Mouse (Mus musculus): Measurements from ENCODE around the gene Gm44502. TPM values are rescaled to one million over a fixed set of nuclear protein-coding genes. Genes with fewer than 3 reads are reported as not detected.
A peak's percentile ranks its signal among the peaks of the same experiment; 100 is the strongest.
"Not testable (repeated sequence)": the region's sequence is repeated elsewhere in the genome, so short reads cannot be mapped to it uniquely, and the experiment has no call there.

Gm44502 gene
- polyA plus RNA-seq, 1 experiment from 2014 or later = not detected

DNA sequence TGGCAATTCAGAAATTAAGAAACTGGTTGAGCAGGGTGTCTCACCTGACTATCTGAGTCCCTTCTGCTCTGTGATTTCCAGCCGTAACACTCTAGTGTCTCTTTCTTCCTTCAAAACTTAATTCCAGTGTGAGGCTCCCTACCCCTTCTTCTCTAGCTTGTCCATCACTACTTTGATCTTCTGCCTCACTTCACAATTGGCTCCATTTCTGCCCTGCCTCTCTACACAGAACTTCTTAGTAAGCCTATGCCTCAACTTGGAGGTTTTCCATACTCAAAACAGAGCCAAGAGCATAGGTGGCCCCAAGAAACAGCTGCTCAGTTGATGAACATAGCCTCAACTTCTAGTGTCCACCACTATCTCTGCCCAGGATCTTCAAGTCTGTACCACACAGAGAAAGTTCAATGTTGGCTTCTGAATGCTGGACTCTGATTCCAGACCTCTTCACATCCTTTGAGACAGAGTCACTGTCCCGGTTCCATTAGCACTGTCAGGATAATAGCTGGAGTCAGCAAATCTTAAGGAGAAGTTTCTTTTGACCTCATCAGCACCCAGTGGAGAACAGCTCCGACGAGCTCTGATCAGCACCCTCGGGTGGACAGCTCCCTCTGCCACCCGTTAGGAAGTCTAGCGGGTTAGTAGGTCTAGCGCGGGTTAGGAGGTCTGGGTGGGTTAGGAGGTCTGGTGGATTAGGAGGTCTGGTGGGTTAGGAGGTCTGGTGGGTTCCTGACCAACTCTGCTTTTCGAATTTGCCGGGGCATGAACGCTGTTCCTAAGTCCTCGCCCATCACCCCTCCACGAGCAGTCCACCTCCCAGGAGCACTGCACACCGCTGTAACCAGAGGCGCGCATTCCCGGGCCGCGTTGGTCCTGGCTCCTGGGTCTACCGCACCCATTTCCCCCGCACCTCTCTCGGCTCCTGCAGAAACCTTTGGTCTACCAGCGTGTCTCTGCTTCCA is 23.7 kb upstream of the Gm44502 start:
- 5% methylated on average over 24 of the region's 24 CpGs for WGBS
- H3K4me3 ChIP-seq = peak overlapping the region; percentile 73
- ATAC-seq (ENCODE audit: low read depth) = peak; percentile 87
- H3K27me3 ChIP-seq = peaks cover 16% of the 10 kb centered on the region; the same call in 1 of the 2 replicates
- H3K27ac ChIP-seq (replicated peaks) = peak overlapping the region; percentile 83
- peak overlapping the region; percentile 91 for H3K4me2 ChIP-seq
- peaks cover 32% of the 10 kb centered on the region for H3K4me1 ChIP-seq (replicated peaks)
- H3K9me3 ChIP-seq = no peaks in the 10 kb centered on the region
- peak overlapping the region; percentile 91 for H3K9ac ChIP-seq
- peaks cover 20% of the 10 kb centered on the region for H3K36me3 ChIP-seq

DNA sequence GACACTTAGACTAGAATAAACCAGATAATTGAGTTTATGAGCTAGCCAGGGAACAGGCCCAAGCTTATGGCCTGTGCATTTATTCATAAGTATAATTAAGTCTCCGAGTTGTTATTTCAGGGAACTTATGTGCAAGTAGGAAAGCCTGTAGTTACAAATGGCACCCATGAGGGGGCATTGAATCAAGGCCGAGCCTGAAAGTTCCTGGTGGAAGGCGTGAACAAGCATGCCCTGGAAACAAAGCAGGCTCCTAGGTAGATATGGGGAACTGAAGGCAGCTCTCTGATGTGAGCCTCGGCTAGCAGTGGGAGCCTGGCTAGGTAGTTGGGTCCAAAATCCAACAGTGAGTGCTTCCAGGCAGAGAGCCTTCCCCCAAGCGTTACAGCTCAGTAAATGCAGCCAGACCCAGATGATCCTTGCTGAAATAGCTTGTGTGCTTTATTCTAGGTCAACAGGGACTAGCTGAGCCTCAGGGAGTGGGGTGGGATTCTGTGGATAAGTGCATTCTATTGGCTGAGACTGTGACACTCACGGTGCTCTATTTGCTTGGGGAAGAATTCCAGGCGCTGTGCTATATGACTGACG is 13.1 kb upstream of the Gm44502 start:
- Histone ChIP-seq H3K9me3 (no peaks in the 10 kb centered on the region), H3K4me1 (replicated peaks) (no peaks in the 10 kb centered on the region), H3K9ac (no peak overlapping the region), H3K36me3 (no peaks in the 10 kb centered on the region), H3K4me3 (no peak overlapping the region), H3K4me2 (no peak overlapping the region), H3K27me3 (no peaks in the 10 kb centered on the region), H3K27ac (replicated peaks) (no peak overlapping the region)
- no peak for ATAC-seq (ENCODE audit: low read depth)
- 39% methylated on average over 8 of the region's 8 CpGs for WGBS

DNA sequence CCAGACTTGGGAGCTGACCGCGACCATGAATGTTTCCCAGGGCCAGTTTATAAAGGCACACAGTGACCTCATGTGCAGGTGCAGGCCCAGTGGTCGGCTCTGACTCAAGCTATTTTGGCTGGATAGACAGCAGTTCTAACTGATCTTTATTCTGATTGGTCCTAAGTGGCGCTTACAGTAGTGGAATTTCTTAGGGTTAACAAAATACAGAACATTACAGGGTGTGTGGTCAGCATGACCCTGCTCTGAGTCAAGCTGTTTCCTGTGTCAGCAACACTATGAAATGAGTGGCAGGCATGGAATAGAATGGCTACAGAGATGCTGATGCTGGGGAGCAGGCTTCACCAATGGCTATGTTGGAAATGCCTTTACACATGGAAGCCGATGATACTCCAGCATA is 6.4 kb upstream of the Gm44502 start:
- Histone ChIP-seq H3K9me3 (no peaks in the 10 kb centered on the region), H3K4me3 (no peak overlapping the region), H3K27me3 (no peaks in the 10 kb centered on the region), H3K9ac (no peak overlapping the region), H3K27ac (replicated peaks) (no peak overlapping the region), H3K4me2 (no peak overlapping the region), H3K4me1 (replicated peaks) (peaks cover 11% of the 10 kb centered on the region; the same call in 1 of the 2 replicates), H3K36me3 (no peaks in the 10 kb centered on the region)
- ATAC-seq (ENCODE audit: low read depth) = no peak
- 90% methylated on average over 5 of the region's 5 CpGs for WGBS

DNA sequence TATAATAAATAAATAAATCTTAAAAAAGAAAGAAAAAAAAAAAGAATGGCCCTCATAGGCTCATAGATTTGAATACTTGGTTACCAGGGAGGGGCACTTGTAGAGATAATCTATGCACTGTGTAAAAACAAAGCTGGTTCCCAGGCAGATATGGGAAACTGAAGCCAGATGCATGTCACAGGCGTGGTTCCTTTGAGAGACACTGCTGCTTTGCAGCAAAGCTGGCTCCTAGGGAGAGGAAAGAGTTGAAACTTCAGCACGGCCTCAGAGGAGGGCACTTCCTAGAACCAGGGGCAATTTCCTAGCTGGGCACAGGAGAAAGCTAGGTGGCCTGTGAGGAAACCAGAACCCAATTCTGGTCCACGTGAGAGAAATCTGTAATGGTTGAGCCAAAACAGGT is 4.6 kb upstream of the Gm44502 start:
- no peaks in the 10 kb centered on the region for H3K27me3 ChIP-seq
- ATAC-seq (ENCODE audit: low read depth) = no peak
- no peak overlapping the region for H3K9ac ChIP-seq
- H3K4me3 ChIP-seq = no peak overlapping the region
- peaks cover 20% of the 10 kb centered on the region for H3K4me1 ChIP-seq (replicated peaks)
- H3K36me3 ChIP-seq = no peaks in the 10 kb centered on the region
- H3K4me2 ChIP-seq = no peak overlapping the region
- no peaks in the 10 kb centered on the region for H3K9me3 ChIP-seq
- 85% methylated on average over 3 of the region's 3 CpGs for WGBS
- H3K27ac ChIP-seq (replicated peaks) = no peak overlapping the region

DNA sequence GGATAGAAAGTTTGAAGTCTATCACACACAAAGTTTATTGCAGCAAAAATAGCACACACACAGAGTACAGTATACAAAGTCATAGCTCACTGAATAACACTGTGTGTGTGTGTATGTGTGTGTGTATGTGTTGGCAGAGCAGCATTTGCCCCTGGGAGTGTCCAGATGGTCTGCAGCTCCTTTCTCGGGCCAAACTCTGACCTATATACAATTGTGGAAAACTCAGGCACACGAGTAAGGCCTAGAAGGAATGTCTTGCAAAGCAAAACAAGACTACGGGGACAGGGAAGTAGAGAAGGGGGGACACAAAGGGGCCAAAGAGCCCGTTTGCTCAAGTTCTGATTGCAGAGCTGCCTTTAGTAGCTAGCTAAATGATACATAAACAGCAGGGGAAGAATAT is 3.5 kb upstream of the Gm44502 start:
- Histone ChIP-seq H3K27ac (replicated peaks) (no peak overlapping the region), H3K4me2 (no peak overlapping the region), H3K36me3 (no peaks in the 10 kb centered on the region; the same call in 1 of the 2 replicates), H3K9me3 (no peaks in the 10 kb centered on the region), H3K4me3 (no peak overlapping the region), H3K9ac (no peak overlapping the region), H3K4me1 (replicated peaks) (peaks cover 30% of the 10 kb centered on the region), H3K27me3 (no peaks in the 10 kb centered on the region)
- WGBS = 91% methylated on average over 4 of the region's 4 CpGs
- ATAC-seq (ENCODE audit: low read depth) = no peak

DNA sequence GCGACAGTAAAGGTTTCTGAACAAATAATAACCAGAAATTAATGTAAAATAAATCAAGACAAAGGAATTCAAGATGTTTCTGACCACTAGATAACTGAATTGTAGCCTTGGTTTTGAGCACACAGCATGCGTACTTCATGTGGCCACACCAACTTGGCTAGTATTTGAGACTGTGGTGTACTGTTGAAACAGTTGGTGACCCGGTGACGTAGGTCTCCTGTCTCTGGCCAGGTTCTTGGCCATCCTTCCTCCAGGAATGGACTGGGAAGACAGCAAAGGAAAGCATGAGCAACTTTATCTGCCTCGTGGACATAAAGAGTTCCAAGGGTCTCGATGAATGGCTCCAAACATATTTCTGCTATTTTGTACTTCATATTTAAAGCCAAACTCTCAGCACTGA is 2.3 kb upstream of the Gm44502 start:
- Histone ChIP-seq H3K27ac (replicated peaks) (no peak overlapping the region), H3K9ac (0 out of 2 replicates have a peak overlapping the region, but pooled peaks have one; percentile 3), H3K27me3 (no peaks in the 10 kb centered on the region), H3K4me1 (replicated peaks) (peaks cover 30% of the 10 kb centered on the region), H3K4me3 (no peak overlapping the region), H3K36me3 (peaks cover 11% of the 10 kb centered on the region), H3K9me3 (no peaks in the 10 kb centered on the region), H3K4me2 (no peak overlapping the region)
- ATAC-seq (ENCODE audit: low read depth) = no peak
- 94% methylated on average over 6 of the region's 6 CpGs for WGBS

DNA sequence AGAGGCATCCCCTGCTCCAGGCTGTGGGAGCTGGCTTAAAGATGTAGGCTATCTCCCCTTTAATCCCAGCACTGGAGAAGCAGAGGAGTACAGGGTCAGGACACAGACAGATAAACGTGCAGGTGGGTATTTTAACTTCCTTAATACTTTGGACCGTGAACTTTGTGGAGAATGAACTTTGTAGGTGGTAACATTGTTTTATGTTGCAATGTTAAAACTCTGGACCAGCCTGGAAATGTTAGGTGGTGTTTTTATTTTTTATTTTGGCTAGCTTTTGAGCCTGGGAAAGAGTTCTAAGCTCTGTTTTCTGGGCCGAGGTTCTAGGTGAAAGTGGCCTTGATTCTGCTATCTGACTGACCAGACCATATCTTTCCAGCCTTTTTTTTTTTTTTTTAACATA is 1.8 kb upstream of the Gm44502 start:
- 88% methylated on average over 3 of the region's 3 CpGs for WGBS
- Histone ChIP-seq H3K9me3 (no peaks in the 10 kb centered on the region), H3K27me3 (no peaks in the 10 kb centered on the region), H3K4me1 (replicated peaks) (peaks cover 30% of the 10 kb centered on the region), H3K4me3 (no peak overlapping the region), H3K36me3 (peaks cover 16% of the 10 kb centered on the region), H3K27ac (replicated peaks) (no peak overlapping the region), H3K9ac (no peak overlapping the region), H3K4me2 (no peak overlapping the region)
- ATAC-seq (ENCODE audit: low read depth) = no peak

DNA sequence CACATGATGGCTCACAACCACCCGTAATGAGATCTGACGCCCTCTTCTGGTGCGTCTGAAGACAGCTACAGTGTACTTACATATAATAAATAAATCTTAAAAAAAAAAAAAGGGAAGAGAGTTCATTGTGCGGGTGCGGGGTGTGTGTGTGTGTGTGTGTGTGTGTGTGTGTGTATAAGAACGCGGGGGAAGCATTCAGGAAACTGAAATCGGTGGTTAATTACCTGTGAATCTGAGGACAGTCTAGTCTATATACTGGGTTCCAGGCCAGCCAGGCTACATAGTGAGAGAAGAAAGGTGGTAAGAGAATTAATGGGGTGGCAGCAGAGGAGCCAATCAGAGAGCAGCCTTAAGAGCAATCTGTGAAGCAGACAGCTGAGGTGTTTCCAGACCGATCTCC is 1.3 kb upstream of the Gm44502 start:
- ATAC-seq (ENCODE audit: low read depth); H3K9me3 ChIP-seq; H3K27me3 ChIP-seq; H3K4me3 ChIP-seq; H3K9ac ChIP-seq; H3K27ac ChIP-seq (replicated peaks): not testable (repeated sequence)
- WGBS = 84% methylated on average over 8 of the region's 9 CpGs
- H3K4me2 ChIP-seq = peak overlapping the region; percentile 95
- H3K4me1 ChIP-seq (replicated peaks) = peaks cover 30% of the 10 kb centered on the region
- H3K36me3 ChIP-seq = peaks cover 21% of the 10 kb centered on the region

DNA sequence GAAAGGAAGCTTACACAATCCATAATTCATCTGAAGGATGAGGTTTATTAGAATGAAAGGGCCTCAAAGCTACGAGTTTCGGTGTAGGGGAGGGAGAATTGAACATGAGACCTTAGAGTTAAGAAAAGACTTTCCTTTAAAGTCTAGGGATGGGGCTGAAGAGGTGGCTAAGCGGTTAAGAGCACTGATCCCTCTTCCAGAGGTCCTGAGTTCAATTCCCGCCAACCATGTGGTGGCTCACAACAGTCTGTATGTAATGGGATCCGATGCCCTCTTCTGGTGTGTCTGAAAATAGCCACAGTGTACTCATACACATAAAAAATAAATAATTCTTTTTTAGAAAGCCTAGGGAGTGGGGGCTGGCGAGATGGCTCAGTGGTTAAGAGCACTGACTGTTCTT is 845 bp upstream of the Gm44502 start:
- Histone ChIP-seq H3K27me3 (no peaks in the 10 kb centered on the region), H3K4me2 (peak overlapping the region; percentile 95), H3K27ac (replicated peaks) (peak overlapping the region; percentile 96), H3K9ac (peak overlapping the region; percentile 87), H3K36me3 (peaks cover 25% of the 10 kb centered on the region), H3K4me3 (peak overlapping the region; percentile 77), H3K9me3 (no peaks in the 10 kb centered on the region), H3K4me1 (replicated peaks) (peaks cover 33% of the 10 kb centered on the region)
- 46% methylated on average over 6 of the region's 6 CpGs for WGBS
- no peak for ATAC-seq (ENCODE audit: low read depth)

DNA sequence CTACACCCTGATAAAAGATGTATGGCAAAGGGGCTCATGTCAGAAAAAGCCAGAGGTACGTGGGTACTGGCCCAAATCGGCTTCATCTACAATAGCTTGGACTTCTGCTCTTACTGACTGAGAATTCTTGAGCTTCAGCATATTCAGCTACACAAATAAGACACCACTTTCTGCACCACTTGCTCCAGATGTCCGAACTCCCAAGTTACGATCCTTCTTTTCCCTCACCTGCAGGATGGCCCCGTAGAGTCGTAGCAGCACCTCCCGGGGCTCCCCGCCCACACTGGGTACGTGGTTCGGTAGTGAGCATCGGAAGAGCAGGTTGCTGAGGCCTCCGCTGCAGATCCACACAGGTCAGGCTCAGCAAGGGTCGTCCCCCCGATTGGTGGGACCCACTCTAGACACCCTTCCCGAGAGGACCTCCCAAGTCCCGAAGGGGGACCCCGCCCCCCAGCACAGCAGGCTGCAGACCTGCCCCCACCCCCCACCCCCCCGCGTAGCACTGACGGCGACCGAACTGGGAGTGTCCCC is 610 bp downstream of the Gm44502 start:
- ATAC-seq (ENCODE audit: low read depth) = peak; percentile 58
- WGBS = 3% methylated on average over 22 of the region's 22 CpGs

DNA sequence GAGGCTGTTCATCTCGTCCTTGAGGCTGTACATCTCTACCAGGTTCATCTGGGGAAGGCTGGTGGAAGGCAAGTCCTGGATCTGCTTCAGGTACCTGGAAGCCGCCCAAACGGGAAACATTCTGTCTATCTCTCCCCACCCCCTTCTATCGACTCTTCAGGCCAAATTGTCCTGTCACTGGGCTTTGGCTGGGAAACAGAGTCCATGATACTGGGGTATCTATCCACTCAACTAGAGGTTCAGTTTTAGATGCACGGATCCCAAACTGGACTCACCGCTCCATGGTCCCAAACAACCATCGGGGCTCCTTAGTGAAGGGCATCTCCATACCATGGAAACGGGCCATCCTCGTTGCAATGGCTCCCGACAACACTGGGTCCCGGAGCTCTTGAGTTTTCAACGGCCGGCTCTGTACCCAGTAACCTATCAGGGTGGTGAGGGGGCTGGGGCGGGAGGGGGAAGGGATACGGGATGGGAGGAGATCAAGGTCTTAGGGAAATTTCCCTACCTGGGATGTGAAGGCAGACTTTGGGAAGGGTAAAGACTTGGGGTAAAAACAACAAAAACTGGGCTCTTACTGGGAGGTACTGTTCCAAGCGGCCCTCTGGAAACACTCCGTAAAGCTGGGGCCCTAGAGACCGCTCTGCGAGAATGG is 1.2 kb downstream of the Gm44502 start:
- H3K9ac ChIP-seq = peak overlapping the region; percentile 87
- peaks cover 37% of the 10 kb centered on the region for H3K36me3 ChIP-seq
- 82% methylated on average over 19 of the region's 19 CpGs for WGBS
- H3K4me3 ChIP-seq = peak overlapping the region; percentile 77
- no peak overlapping the region for H3K27ac ChIP-seq (replicated peaks)
- ATAC-seq (ENCODE audit: low read depth) = no peak
- H3K27me3 ChIP-seq = no peaks in the 10 kb centered on the region
- H3K9me3 ChIP-seq = no peaks in the 10 kb centered on the region
- peaks cover 33% of the 10 kb centered on the region for H3K4me1 ChIP-seq (replicated peaks)
- H3K4me2 ChIP-seq = peak overlapping the region; percentile 95

More for the DNA sequence above, 610 bp downstream of the Gm44502 start:
- Histone ChIP-seq H3K36me3 (peaks cover 31% of the 10 kb centered on the region), H3K27me3 (no peaks in the 10 kb centered on the region), H3K9ac (peak overlapping the region; percentile 87), H3K9me3 (no peaks in the 10 kb centered on the region), H3K4me3 (peak overlapping the region; percentile 77), H3K27ac (replicated peaks) (peak overlapping the region; percentile 96), H3K4me1 (replicated peaks) (peaks cover 33% of the 10 kb centered on the region), H3K4me2 (peak overlapping the region; percentile 95)

DNA sequence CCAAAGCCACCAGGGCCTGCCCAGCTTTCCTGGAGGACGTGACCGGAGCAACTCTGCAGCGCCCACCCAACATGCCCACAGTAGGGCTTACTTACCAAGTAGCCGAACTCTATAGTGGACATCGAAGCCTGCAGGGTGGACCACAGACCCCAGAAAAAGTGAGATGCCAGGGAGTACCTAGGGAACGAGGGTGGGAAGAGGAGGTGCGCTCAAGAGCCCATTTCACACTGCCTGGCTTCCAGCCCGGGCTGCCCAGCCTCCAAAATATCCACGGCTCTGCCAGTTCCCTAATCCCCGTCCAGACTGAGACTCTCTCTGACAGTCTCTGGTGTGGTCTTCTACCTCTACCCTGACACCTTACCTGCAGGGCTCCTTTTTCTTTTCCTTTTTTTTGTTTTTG is 2.8 kb downstream of the Gm44502 start:
- Histone ChIP-seq H3K27ac (replicated peaks) (no peak overlapping the region), H3K9ac (no peak overlapping the region), H3K4me1 (replicated peaks) (peaks cover 30% of the 10 kb centered on the region), H3K27me3 (no peaks in the 10 kb centered on the region), H3K9me3 (no peaks in the 10 kb centered on the region), H3K36me3 (peaks cover 49% of the 10 kb centered on the region), H3K4me3 (no peak overlapping the region), H3K4me2 (no peak overlapping the region)
- ATAC-seq (ENCODE audit: low read depth) = no peak
- 92% methylated on average over 10 of the region's 10 CpGs for WGBS
